In genomic region chr10:93697866-93698483, GRCm38 (mm10) we compare ENCODE assay signal across 19 mouse cellular contexts. TPM values are rescaled to one million over a fixed set of nuclear protein-coding genes. Genes with fewer than 3 reads are reported as not detected.
A peak's percentile ranks its signal among the peaks of the same experiment; 100 is the strongest.
DNase-seq lines count a peak whose midpoint lies in the region.
"Had no signal": no experiment of that assay in that cellular context is flagged by ENCODE, and none has a peak within 500 bp of the region (broad histone marks: within the 10 kb centered on the region; RNA-seq: fewer than 3 reads in every experiment).

No protein-coding gene starts in this region.

- DNase-seq in heart, adult 11 months, result peak; percentile 23
- no peak for DNase-seq in heart, postnatal 36 days
- DNase-seq in CD4-positive, CD25-positive, alpha-beta regulatory T cell, adult 2 months (ENCODE audit: low read depth, low spot score), result peak; percentile 52
- peak; percentile 19 for DNase-seq in induced T-regulatory cell, adult 2 months (ENCODE audit: low read depth)
- DNase-seq in cerebellum, adult 8-10 months, result no peak
- no peak for DNase-seq in thymus, postnatal 36 days
- no peak for DNase-seq in thymus, postnatal 4 days
- DNase-seq: adrenal gland, adult 8-10 months; adrenal gland, postnatal 25 days; cerebellum, adult 11-12 months; cerebellum, adult 9-11 months; cerebellum, postnatal 25 days; gastrocnemius, adult 2 months; gastrocnemius, postnatal 14 days; heart, adult 18-20 months; heart, postnatal 10 days; heart, postnatal 4 days; kidney, adult 11 months had no signal

- intact Hi-C loops in heart, postnatal 36 days (cut with DNase I), result no loop called here

RNA-seq across cellular contexts. Expression of gene Ntn4, which starts 57.5 kb away (rescaled TPM):
- 10 to 100 TPM; 12.5 to 13.7 TPM for total RNA-seq in heart, postnatal 36 days (2021)
- total RNA-seq: CH12.LX had no signal

Comparison
In these comparisons a context has a peak if more than half of its experiments do, and no peak if none do; other contexts are left out.
1. DNase-seq: peak in heart, adult 11 months (single experiment), CD4-positive, CD25-positive, alpha-beta regulatory T cell, adult 2 months (single experiment) and induced T-regulatory cell, adult 2 months (single experiment); none in heart, postnatal 36 days (0 of 2), cerebellum, adult 8-10 months (single experiment), thymus, postnatal 36 days (0 of 2) and thymus, postnatal 4 days (single experiment).